Mouse (Mus musculus) neural tube, embryonic 14.5 days (tissue): Measurements from ENCODE around the gene Zfp865. TPM values are rescaled to one million over a fixed set of nuclear protein-coding genes. Genes with fewer than 3 reads are reported as not detected.

Experiments used
- ATAC-seq: fragments of 200-750 bp; cut with Nextera tagmentation; 2 replicates; pipeline ENCODE4 v1.8.0; 2017; ENCODE audit warnings: low read depth, mild to moderate bottlenecking, moderate TSS enrichment, moderate library complexity
- H3K27ac ChIP-seq: fragments of 300-500 bp; sonication (generic); 2 replicates; pipeline ENCODE4 v1.5.1; 2014; ENCODE audit warnings: low read depth, mild to moderate bottlenecking, control low read depth, low read length, moderate library complexity, mixed read lengths
- H3K27me3 ChIP-seq: fragments of 300-500 bp; sonication (generic); 2 replicates; pipeline ENCODE4 v1.6.1; 2014; ENCODE audit warnings: low read length; ENCODE audit not compliant: control insufficient read depth, insufficient read depth
- H3K36me3 ChIP-seq: fragments of 300-500 bp; sonication (generic); 2 replicates; pipeline ENCODE4 v1.6.1; 2014; ENCODE audit warnings: low read length, mixed read lengths; ENCODE audit not compliant: control insufficient read depth, insufficient read depth
- H3K4me1 ChIP-seq: fragments of 300-500 bp; sonication (generic); 2 replicates; pipeline ENCODE4 v1.6.1; 2014; ENCODE audit warnings: low read length; ENCODE audit not compliant: control insufficient read depth, insufficient read depth
- H3K4me2 ChIP-seq: fragments of 300-500 bp; sonication (generic); 2 replicates; pipeline ENCODE4 v1.6.1; 2014; ENCODE audit warnings: mild to moderate bottlenecking, low read depth, low read length, control low read depth
- H3K4me3 ChIP-seq: fragments of 300-500 bp; sonication (generic); 2 replicates; pipeline ENCODE4 v1.5.1; 2014; ENCODE audit warnings: low read depth, low read length, control low read depth, mixed read lengths
- H3K9ac ChIP-seq: fragments of 300-500 bp; sonication (generic); replicated peaks from 2 replicates; pipeline ENCODE4 v1.6.1; 2014; ENCODE audit warnings: low read depth, mild to moderate bottlenecking, control low read depth, low read length, mixed read lengths
- H3K9me3 ChIP-seq: fragments of 300-500 bp; sonication (generic); 2 replicates; pipeline ENCODE4 v1.6.1; 2016; ENCODE audit warnings: low read length; ENCODE audit not compliant: control insufficient read depth
- WGBS: fragments of 180-500 bp; shearing (Covaris S2); extraction: QIAGEN DNeasy Blood & Tissue Kit; methylation state at CpG from one replicate; pipeline ENCODE4 v1.1.7; 2014; 5-methylcytosine and 5-hydroxymethylcytosine counted together
- polyA plus RNA-seq: library from polyadenylated mRNA; unstranded; fragments of >200 nt; fragmentation: Nextera tagmentation; extraction: Ambion mirVana; gene quantifications from 2 replicates; pipeline ENCODE4 v1.2.1, GENCODE M21; 2014

The Zfp865 gene
- polyA plus RNA-seq, 1 experiment from 2014 or later, result 6.8 TPM

- peak; percentile 98 for ATAC-seq
- WGBS, result under 1% methylated on average over 77 of the region's 81 CpGs
Observed at GRCm38 (mm10) chr7:5080010-5080751, 60.0 kb downstream of the Zfp865 start, which contains the start of gene Epn1. Gene Epn1, plus strand, starts transcription at chr7:5080235.

GRCm38 (mm10) chr7:5080815-5081214 is 60.6 kb downstream of the Zfp865 start:
- H3K9me3 ChIP-seq, result no peaks in the 10 kb centered on the region
- H3K36me3 ChIP-seq, result peaks cover 32% of the 10 kb centered on the region
- H3K9ac ChIP-seq, result peak overlapping the region; percentile 94
- no peak for ATAC-seq
- H3K4me3 ChIP-seq, result peak overlapping the region; percentile 93
- H3K4me2 ChIP-seq, result peak overlapping the region; percentile 71
- peaks cover 12% of the 10 kb centered on the region; the same call in 1 of the 2 replicates for H3K4me1 ChIP-seq
- H3K27me3 ChIP-seq, result no peaks in the 10 kb centered on the region; the same call in 1 of the 2 replicates
- peak overlapping the region; percentile 90; the same call in 1 of the 2 replicates for H3K27ac ChIP-seq
- 20% methylated on average over 6 of the region's 6 CpGs for WGBS

More at GRCm38 (mm10) chr7:5080010-5080751, 60.0 kb downstream of the Zfp865 start, which contains the start of gene Epn1:
- H3K4me1 ChIP-seq, result peaks cover 12% of the 10 kb centered on the region; the same call in 1 of the 2 replicates
- peak within 1 kb of the TSS; percentile 71 for H3K4me2 ChIP-seq
- H3K9ac ChIP-seq, result peak within 1 kb of the TSS; percentile 94
- peaks cover 38% of the 10 kb centered on the region for H3K36me3 ChIP-seq
- peak within 1 kb of the TSS; percentile 93 for H3K4me3 ChIP-seq
- H3K9me3 ChIP-seq, result no peaks in the 10 kb centered on the region
- no peaks in the 10 kb centered on the region; the same call in 1 of the 2 replicates for H3K27me3 ChIP-seq
- peak within 1 kb of the TSS; percentile 90 for H3K27ac ChIP-seq

- Histone ChIP-seq H3K4me3 (peak overlapping the region; percentile 93), H3K36me3 (peaks cover 29% of the 10 kb centered on the region), H3K9me3 (no peaks in the 10 kb centered on the region), H3K27ac (no peak overlapping the region), H3K4me2 (peak overlapping the region; percentile 71), H3K9ac (peak overlapping the region; percentile 94; the same call in 1 of the 2 replicates), H3K27me3 (no peaks in the 10 kb centered on the region; the same call in 1 of the 2 replicates), H3K4me1 (peaks cover 12% of the 10 kb centered on the region; the same call in 1 of the 2 replicates)
- no peak for ATAC-seq
- 78% methylated on average over 6 of the region's 6 CpGs for WGBS
Observed at GRCm38 (mm10) chr7:5081241-5081640, 61.1 kb downstream of the Zfp865 start.

DNA sequence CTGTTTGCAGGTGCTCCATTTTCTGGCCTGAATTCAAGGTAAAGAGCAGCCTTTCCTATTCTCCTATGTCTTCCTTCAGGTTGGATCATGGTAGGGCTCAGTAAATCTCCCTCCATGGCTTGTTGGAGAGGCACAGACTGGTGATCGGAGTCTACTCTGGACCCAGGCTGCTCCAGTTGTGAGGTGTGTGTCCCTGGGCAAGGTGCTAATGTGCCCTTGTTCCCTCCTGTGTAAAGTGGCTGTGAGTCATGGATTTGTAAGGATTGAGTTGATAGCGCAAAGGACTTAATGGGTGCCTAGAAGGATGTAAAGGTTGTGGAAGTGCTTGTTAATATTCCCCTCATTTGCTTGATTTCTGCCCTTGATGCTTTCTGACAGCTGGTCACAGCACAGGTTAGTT is 61.8 kb downstream of the Zfp865 start:
- H3K4me3 ChIP-seq, result no peak overlapping the region
- H3K27ac ChIP-seq, result no peak overlapping the region
- WGBS, result 97% methylated on average over 2 of the region's 2 CpGs
- H3K36me3 ChIP-seq, result peaks cover 22% of the 10 kb centered on the region
- no peak for ATAC-seq
- H3K4me1 ChIP-seq, result peaks cover 12% of the 10 kb centered on the region; the same call in 1 of the 2 replicates
- H3K9me3 ChIP-seq, result no peaks in the 10 kb centered on the region
- H3K9ac ChIP-seq, result no peak overlapping the region
- H3K27me3 ChIP-seq, result no peaks in the 10 kb centered on the region; the same call in 1 of the 2 replicates
- peak overlapping the region; percentile 14; the same call in 1 of the 2 replicates for H3K4me2 ChIP-seq

DNA sequence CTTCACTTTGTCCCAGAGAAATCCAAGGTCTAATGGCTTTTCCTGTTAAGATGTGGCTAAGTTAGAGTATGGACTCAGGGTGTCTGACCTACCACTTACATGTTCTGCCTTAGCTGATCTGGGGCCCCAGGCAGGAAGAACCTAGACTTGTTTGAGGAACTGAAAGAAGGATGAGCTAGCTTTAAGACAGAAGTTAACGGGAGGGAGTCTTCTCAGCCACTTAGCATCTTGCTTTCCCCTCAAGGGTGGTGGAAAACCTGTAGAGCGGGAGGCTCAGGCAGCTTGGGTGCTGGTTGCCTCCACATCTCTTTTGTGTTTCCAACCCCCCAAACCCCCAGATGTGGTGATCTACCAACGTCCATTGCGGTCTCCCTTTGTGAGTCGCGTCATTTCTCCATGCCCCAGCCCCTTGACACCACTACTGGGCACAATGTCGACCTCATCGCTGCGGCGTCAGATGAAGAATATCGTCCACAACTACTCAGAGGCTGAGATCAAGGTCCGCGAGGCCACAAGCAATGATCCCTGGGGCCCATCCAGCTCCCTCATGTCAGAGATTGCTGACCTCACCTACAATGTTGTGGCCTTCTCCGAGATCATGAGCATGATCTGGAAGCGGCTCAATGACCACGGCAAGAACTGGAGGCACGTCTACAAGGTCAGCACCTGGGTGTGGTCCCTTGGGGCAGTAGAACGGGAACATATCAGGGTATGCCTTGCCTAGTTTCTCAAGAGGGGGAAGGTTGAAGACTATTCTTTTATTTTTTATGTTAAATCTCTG is 63.3 kb downstream of the Zfp865 start:
- no peak overlapping the region for H3K27ac ChIP-seq
- H3K27me3 ChIP-seq, result no peaks in the 10 kb centered on the region; the same call in 1 of the 2 replicates
- H3K4me1 ChIP-seq, result peaks cover 12% of the 10 kb centered on the region; the same call in 1 of the 2 replicates
- no peaks in the 10 kb centered on the region for H3K9me3 ChIP-seq
- WGBS, result 96% methylated on average over 18 of the region's 18 CpGs
- 0 out of 2 replicates have a peak, but pooled peaks cover 6% of the 10 kb centered on the region for H3K36me3 ChIP-seq
- H3K4me2 ChIP-seq, result no peak overlapping the region
- no peak for ATAC-seq
- H3K9ac ChIP-seq, result no peak overlapping the region
- H3K4me3 ChIP-seq, result no peak overlapping the region

DNA sequence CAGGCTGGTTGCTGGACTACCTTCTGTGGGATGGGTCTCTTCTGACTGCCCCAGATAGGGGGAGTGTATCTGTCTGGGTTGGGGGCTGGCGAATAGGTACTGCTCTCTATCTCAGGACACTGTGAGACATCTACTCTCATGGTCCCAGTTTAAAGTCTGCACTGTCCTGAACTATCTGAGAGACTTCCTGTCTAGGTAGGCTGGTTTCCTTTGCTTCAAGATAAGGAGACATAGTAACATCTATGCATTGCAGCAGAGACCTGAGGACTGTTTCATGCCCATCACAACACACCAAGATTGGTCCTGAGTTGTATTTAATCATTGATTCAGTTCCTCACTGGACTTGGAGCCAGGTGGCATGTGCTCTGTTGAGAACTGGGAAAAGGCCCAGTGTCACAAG is 65.3 kb downstream of the Zfp865 start:
- Histone ChIP-seq H3K4me1 (peaks cover 12% of the 10 kb centered on the region; the same call in 1 of the 2 replicates), H3K4me3 (no peak overlapping the region), H3K27me3 (no peaks in the 10 kb centered on the region), H3K36me3 (0 out of 2 replicates have a peak, but pooled peaks cover 7% of the 10 kb centered on the region), H3K9ac (no peak overlapping the region), H3K4me2 (no peak overlapping the region), H3K9me3 (no peaks in the 10 kb centered on the region), H3K27ac (no peak overlapping the region)
- WGBS, result 92% methylated on average over 1 of the region's 1 CpGs
- ATAC-seq, result no peak

Other genes with a start within 250 kb of the Zfp865 start
- gene Fam71e2, start 249.1 kb upstream of the Zfp865 start, polyA plus RNA-seq, result 0.13 TPM in 1 of 2 replicates, not detected in the other
- 0.44 and 0.48 TPM in 2 replicates for gene Il11, start 237.5 kb upstream of the Zfp865 start, polyA plus RNA-seq
- 0.46 TPM in 1 of 2 replicates, not detected in the other for gene Tmem190, start 237.4 kb upstream of the Zfp865 start, polyA plus RNA-seq
- 3.5 and 3.6 TPM in 2 replicates for gene Tmem238, start 230.7 kb upstream of the Zfp865 start, polyA plus RNA-seq
- 154 and 173 TPM in 2 replicates for gene Rpl28, start 227.5 kb upstream of the Zfp865 start, polyA plus RNA-seq
- gene Ube2s, start 207.8 kb upstream of the Zfp865 start, polyA plus RNA-seq, result 249 and 263 TPM in 2 replicates
- gene Shisa7, start 175.7 kb upstream of the Zfp865 start, polyA plus RNA-seq, result 16.8 and 18.7 TPM in 2 replicates
- gene Isoc2b, start 150.1 kb upstream of the Zfp865 start, polyA plus RNA-seq, result 3.2 and 3.9 TPM in 2 replicates
- 0.58 and 0.76 TPM in 2 replicates for gene Isoc2a, start 143.2 kb upstream of the Zfp865 start, polyA plus RNA-seq
- 0.37 and 0.41 TPM in 2 replicates for gene Gm36210, start 113.9 kb upstream of the Zfp865 start, polyA plus RNA-seq
- gene Zfp628, start 105.2 kb upstream of the Zfp865 start, polyA plus RNA-seq, result 2.8 and 3.7 TPM in 2 replicates
- gene Nat14, start 98.3 kb upstream of the Zfp865 start, polyA plus RNA-seq, result 24.4 and 27.9 TPM in 2 replicates
- 0.40 and 1.3 TPM in 2 replicates for gene Ssc5d, start 94.6 kb upstream of the Zfp865 start, polyA plus RNA-seq
- gene Sbk2, start 56.0 kb upstream of the Zfp865 start, polyA plus RNA-seq, result not detected in 2 replicates
- gene Sbk3, start 49.2 kb upstream of the Zfp865 start, polyA plus RNA-seq, result 0.52 and 0.75 TPM in 2 replicates
- 55.6 and 67.7 TPM in 2 replicates for gene Zfp579, start 24.2 kb upstream of the Zfp865 start, polyA plus RNA-seq
- gene Zfp524, start 6.0 kb upstream of the Zfp865 start, polyA plus RNA-seq, result 5.9 and 7.9 TPM in 2 replicates
- 27.2 and 30.4 TPM in 2 replicates for gene Fiz1, start 5.7 kb upstream of the Zfp865 start, polyA plus RNA-seq
- gene Gm44973, start 4.9 kb upstream of the Zfp865 start, polyA plus RNA-seq, result 2.6 and 2.7 TPM in 2 replicates
- 53.6 and 64.8 TPM in 2 replicates for gene Ccdc106, start 177 bp downstream of the Zfp865 start, polyA plus RNA-seq
- not detected in 2 replicates for gene 4632433K11Rik, start 13.7 kb downstream of the Zfp865 start, polyA plus RNA-seq
- gene Zfp784, start 18.1 kb downstream of the Zfp865 start, polyA plus RNA-seq, result 6.6 and 8.5 TPM in 2 replicates
- gene Zfp580, start 31.2 kb downstream of the Zfp865 start, polyA plus RNA-seq, result 102 and 111 TPM in 2 replicates
- 83.0 and 84.2 TPM in 2 replicates for gene U2af2, start 41.8 kb downstream of the Zfp865 start, polyA plus RNA-seq
- gene Epn1, start 59.9 kb downstream of the Zfp865 start, polyA plus RNA-seq, result 97.9 and 112 TPM in 2 replicates
- gene Rfpl4, start 96.6 kb downstream of the Zfp865 start, polyA plus RNA-seq, result not detected in 2 replicates
- 1.2 TPM in 1 of 2 replicates, not detected in the other for gene Rasl2-9, start 105.6 kb downstream of the Zfp865 start, polyA plus RNA-seq
- 0.04 and 0.10 TPM in 2 replicates for gene Vmn1r55, start 129.3 kb downstream of the Zfp865 start, polyA plus RNA-seq
- gene Vmn1r56, start 176.4 kb downstream of the Zfp865 start, polyA plus RNA-seq, result not detected in 2 replicates
- gene Vmn1r57, start 198.1 kb downstream of the Zfp865 start, polyA plus RNA-seq, result not detected in 2 replicates